Mouse (Mus musculus) myocyte (in vitro differentiated cells): ENCODE results near the gene Npas1.

Experiments used
- CEBPB ChIP-seq: IDR thresholded peaks from 2 replicates; pipeline ENCODE4 v1.6.1; 2011; ENCODE audit warnings: mild to moderate bottlenecking, moderate library complexity; ENCODE audit not compliant: poor library complexity, insufficient read depth, severe bottlenecking
- E2F4 ChIP-seq: IDR thresholded peaks from one replicate; pipeline ENCODE4 v1.6.1; 2011; ENCODE audit warnings: mild to moderate bottlenecking, control low read depth, moderate library complexity; ENCODE audit not compliant: insufficient read depth
- MAX ChIP-seq: IDR thresholded peaks from one replicate; pipeline ENCODE4 v1.6.1; 2011; ENCODE audit warnings: low read depth, mild to moderate bottlenecking, control low read depth
- MYOD1 ChIP-seq, 3 experiments: IDR thresholded peaks; one replicate each; pipeline ENCODE4 v1.6.1; 2011; ENCODE audit warnings: control low read depth in 2 of 3, low read depth in 2 of 3, mild to moderate bottlenecking in 2 of 3, moderate library complexity in 1 of 3; ENCODE audit not compliant: insufficient read length in 2 of 3, control insufficient read depth in 1 of 3
- MYOG ChIP-seq, 3 experiments: IDR thresholded peaks; one replicate each; pipeline ENCODE4 v1.6.1; 2011; ENCODE audit warnings: control low read depth in 2 of 3, low read depth in 2 of 3, mild to moderate bottlenecking in 2 of 3; ENCODE audit not compliant: insufficient read length in 2 of 3, control insufficient read depth in 1 of 3, insufficient read depth in 1 of 3
- POLR2A ChIP-seq: IDR thresholded peaks from one replicate; pipeline ENCODE4 v1.6.1; 2011; ENCODE audit warnings: low read depth, mild to moderate bottlenecking, control low read depth, moderate library complexity; ENCODE audit not compliant: insufficient read length
- POLR2AphosphoS2 ChIP-seq: IDR thresholded peaks from one replicate; pipeline ENCODE4 v1.6.1; 2011; ENCODE audit warnings: low read depth, control low read depth; ENCODE audit not compliant: insufficient read length
- SRF ChIP-seq: IDR thresholded peaks from one replicate; pipeline ENCODE4 v1.6.1; 2011; ENCODE audit warnings: low read depth; ENCODE audit not compliant: control insufficient read depth, insufficient read length
- TCF12 ChIP-seq: IDR thresholded peaks from one replicate; pipeline ENCODE4 v1.6.1; 2011; ENCODE audit warnings: mild to moderate bottlenecking, control low read depth; ENCODE audit not compliant: poor library complexity, insufficient read depth, severe bottlenecking
- TCF3 ChIP-seq: IDR thresholded peaks from one replicate; pipeline ENCODE4 v1.6.1; 2011; ENCODE audit warnings: low read depth, control low read depth; ENCODE audit not compliant: insufficient read length
- USF1 ChIP-seq: IDR thresholded peaks from one replicate; pipeline ENCODE4 v1.6.1; 2011; ENCODE audit warnings: low read depth, mild to moderate bottlenecking, control low read depth, moderate library complexity

DNA sequence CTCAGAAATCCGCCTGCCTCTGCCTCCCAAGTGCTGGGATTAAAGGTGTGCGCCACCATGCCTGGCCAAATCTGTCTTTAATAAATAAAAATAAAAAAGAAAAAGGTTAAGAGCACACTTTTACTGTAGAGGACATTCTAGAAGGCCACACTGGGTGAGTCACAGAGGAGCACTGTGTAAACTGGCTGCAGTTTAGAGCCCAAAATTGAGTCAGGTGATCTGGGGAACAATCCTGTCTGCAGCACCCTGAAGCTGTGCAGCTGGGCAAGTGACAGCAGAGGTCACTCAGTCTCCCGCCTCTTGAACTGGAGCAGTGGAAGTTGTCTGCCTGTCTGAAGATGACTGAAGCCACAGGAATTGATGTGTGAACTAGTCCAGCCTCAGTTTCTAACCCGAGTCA, 24.0 kb upstream of the Npas1 start:
- no peak for TF ChIP-seq USF1
- no peak for TF ChIP-seq SRF
- TF ChIP-seq MYOD1 (IDR thresholded peaks at IDR 0.05; ENCODE audit: control insufficient read depth in 1 of 3, insufficient read length in 2 of 3, low read depth in 2 of 3), result no peak
- no peak for TF ChIP-seq POLR2A
- no peak for TF ChIP-seq MAX
- TF ChIP-seq MYOG (IDR thresholded peaks at IDR 0.05; ENCODE audit: control insufficient read depth in 1 of 3, insufficient read depth in 1 of 3, insufficient read length in 2 of 3, low read depth in 2 of 3), result no peak
- no peak for TF ChIP-seq TCF12
- TF ChIP-seq CEBPB, result no peak
- TF ChIP-seq POLR2AphosphoS2, result no peak
- TF ChIP-seq TCF3, result no peak
- TF ChIP-seq E2F4, result no peak
